Mouse (Mus musculus) C2C12 (cell line): ENCODE data around the gene Adra1d.

Experiments used
- CTCF ChIP-seq: IDR thresholded peaks from one replicate; pipeline ENCODE4 v1.5.1; 2011; ENCODE audit not compliant: control insufficient read depth, insufficient read depth, insufficient read length
- MYOG ChIP-seq: IDR thresholded peaks from one replicate; pipeline ENCODE4 v1.6.1; 2011; ENCODE audit not compliant: control insufficient read depth, insufficient read length; ENCODE audit errors: extremely low read depth

DNA sequence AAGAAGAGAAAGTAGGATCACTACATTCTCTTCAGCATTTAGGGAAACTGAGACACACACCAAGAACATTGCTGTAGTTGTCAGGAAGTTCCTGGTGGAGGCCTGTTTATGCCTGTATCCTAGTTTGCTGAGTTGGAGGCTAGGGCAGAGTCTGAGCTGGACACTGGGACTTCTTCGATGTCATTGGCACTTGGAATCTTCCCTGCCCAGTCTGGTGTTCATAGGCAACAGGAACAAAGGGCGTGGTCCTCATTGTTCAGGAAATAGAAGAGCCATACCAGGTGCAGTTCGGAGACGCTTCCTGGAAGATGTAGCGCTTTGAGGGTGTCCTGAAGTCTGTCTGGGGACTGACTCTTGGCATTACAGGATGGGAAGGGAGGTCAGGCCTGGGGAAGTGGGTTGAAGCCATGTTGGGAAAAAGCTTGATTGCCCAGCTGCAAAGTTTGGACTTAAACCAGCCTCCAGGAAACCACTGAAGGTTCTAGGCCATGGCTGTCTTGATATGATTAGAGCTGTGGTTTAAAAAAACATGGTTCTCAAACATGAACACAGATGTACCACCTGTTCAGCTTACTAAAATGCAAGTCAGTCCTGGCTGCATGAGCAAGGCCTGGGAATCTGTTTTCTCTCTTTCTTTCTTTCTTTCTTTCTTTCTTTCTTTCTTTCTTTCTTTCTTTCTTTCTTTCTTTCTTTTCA is 65.8 kb downstream of the Adra1d start:
- TF ChIP-seq CTCF (no peak), MYOG (no peak)
